ENCODE assay signal across 9 mouse cellular contexts in genomic region chr6:17142577-17143359, GRCm38 (mm10).
DNase-seq lines count a peak whose midpoint lies in the region; ATAC-seq and TF ChIP-seq lines count a peak whose summit lies in the region.
"Had no signal": no experiment of that assay in that cellular context is flagged by ENCODE, and none has a peak within 500 bp of the region (broad histone marks: within the 10 kb centered on the region; RNA-seq: fewer than 3 reads in every experiment).

No protein-coding gene starts in this region.

- DNase-seq in lung, postnatal 0 days (ENCODE audit: low spot score) = peak; percentile 57
- no peak for DNase-seq in lung, adult 2 months
- DNase-seq in adrenal gland, postnatal 36 days = peak; percentile 2 to 42
- DNase-seq in right cerebral cortex, postnatal 25 days = peak; percentile 42
- DNase-seq in liver, embryonic 11.5 days (ENCODE audit: low spot score) = no peak
- no peak for DNase-seq in spleen, postnatal 10 days (ENCODE audit: low spot score in 2 of 2)

- H3K9ac ChIP-seq in lung, postnatal 0 days (replicated peaks; ENCODE audit: low read depth) = no peak overlapping the region
- H3K9ac ChIP-seq in hindbrain, embryonic 15.5 days = no peak overlapping the region
- no peak overlapping the region for H3K9ac ChIP-seq in liver, embryonic 11.5 days (ENCODE audit: low read depth, low read length)
- no peak overlapping the region for H3K9ac ChIP-seq in kidney, embryonic 14.5 days (ENCODE audit: low read depth, low read length)
- H3K9ac ChIP-seq: heart, embryonic 15.5 days had no signal

- no peaks in the 10 kb centered on the region for H3K27me3 ChIP-seq in lung, postnatal 0 days (replicated peaks; ENCODE audit: insufficient read depth, low read length)
- no peaks in the 10 kb centered on the region for H3K27me3 ChIP-seq in hindbrain, embryonic 15.5 days
- H3K27me3 ChIP-seq in liver, embryonic 11.5 days (replicated peaks; ENCODE audit: control insufficient read depth, insufficient read depth, low read length) = no peaks in the 10 kb centered on the region
- H3K27me3 ChIP-seq in kidney, embryonic 14.5 days (ENCODE audit: control insufficient read depth, insufficient read depth, low read length) = no peaks in the 10 kb centered on the region
- H3K27me3 ChIP-seq: heart, embryonic 15.5 days had no signal

- TF ChIP-seq CTCF in lung, postnatal 0 days (IDR thresholded peaks at IDR 0.05) = no peak
- no peak for TF ChIP-seq CTCF in lung, adult 2 months (IDR thresholded peaks at IDR 0.05; ENCODE audit: insufficient read depth, low read length)

- TF ChIP-seq POLR2A in lung, adult 2 months (IDR thresholded peaks at IDR 0.05; ENCODE audit: borderline replicate concordance, extremely low read depth, low read depth, low read length) = no peak

- no peaks in the 10 kb centered on the region for H3K9me3 ChIP-seq in lung, postnatal 0 days (ENCODE audit: low read length)
- H3K9me3 ChIP-seq in hindbrain, embryonic 15.5 days = no peaks in the 10 kb centered on the region
- no peaks in the 10 kb centered on the region for H3K9me3 ChIP-seq in liver, embryonic 11.5 days (ENCODE audit: control insufficient read depth, low read length)
- no peaks in the 10 kb centered on the region for H3K9me3 ChIP-seq in kidney, embryonic 14.5 days (ENCODE audit: control insufficient read depth, low read length)
- H3K9me3 ChIP-seq: heart, embryonic 15.5 days had no signal

- TF ChIP-seq EP300 in lung, postnatal 0 days (IDR thresholded peaks at IDR 0.05) = peak; percentile 49

- H3K4me1 ChIP-seq in lung, postnatal 0 days (ENCODE audit: insufficient read depth, low read depth, low read length) = no peaks in the 10 kb centered on the region
- no peaks in the 10 kb centered on the region for H3K4me1 ChIP-seq in lung, adult 2 months (ENCODE audit: control insufficient read depth, insufficient read depth, low read length)
- H3K4me1 ChIP-seq in hindbrain, embryonic 15.5 days (replicated peaks) = peaks cover 4% of the 10 kb centered on the region; the same call in 1 of the 2 replicates
- no peaks in the 10 kb centered on the region for H3K4me1 ChIP-seq in liver, embryonic 11.5 days (replicated peaks; ENCODE audit: control insufficient read depth, insufficient read depth, low read length)
- H3K4me1 ChIP-seq in kidney, embryonic 14.5 days (ENCODE audit: control insufficient read depth, insufficient read depth, low read length) = no peaks in the 10 kb centered on the region
- H3K4me1 ChIP-seq: heart, embryonic 15.5 days had no signal

- ATAC-seq in lung, postnatal 0 days = peak; percentile 32; the same call in 1 of the 2 replicates
- peak; percentile 59 for ATAC-seq in hindbrain, embryonic 15.5 days (ENCODE audit: low FRiP score, low read depth)
- no peak for ATAC-seq in liver, embryonic 11.5 days (replicated peaks; ENCODE audit: low FRiP score)
- no peak for ATAC-seq in kidney, embryonic 14.5 days (ENCODE audit: low FRiP score, low TSS enrichment)

- 45% methylated on average over 4 of the region's 4 CpGs for WGBS in lung, postnatal 0 days
- WGBS in lung, adult 2 months = 47% methylated on average over 4 of the region's 4 CpGs
- WGBS in hindbrain, embryonic 15.5 days = 24% methylated on average over 4 of the region's 4 CpGs
- WGBS in liver, embryonic 11.5 days = 56% methylated on average over 4 of the region's 4 CpGs
- 71% methylated on average over 4 of the region's 4 CpGs for WGBS in kidney, embryonic 14.5 days

- no peak overlapping the region for H3K4me3 ChIP-seq in lung, postnatal 0 days (ENCODE audit: low read depth, low read length)
- no peak overlapping the region for H3K4me3 ChIP-seq in lung, adult 2 months (replicated peaks; ENCODE audit: extremely low read depth, low read depth, low read length)
- no peak overlapping the region for H3K4me3 ChIP-seq in hindbrain, embryonic 15.5 days
- no peak overlapping the region for H3K4me3 ChIP-seq in liver, embryonic 11.5 days (ENCODE audit: low read depth, low read length)
- no peak overlapping the region for H3K4me3 ChIP-seq in kidney, embryonic 14.5 days (ENCODE audit: low read length)
- H3K4me3 ChIP-seq: heart, embryonic 15.5 days had no signal

- no peaks in the 10 kb centered on the region for H3K36me3 ChIP-seq in lung, postnatal 0 days (ENCODE audit: insufficient read depth, low read length)
- H3K36me3 ChIP-seq in hindbrain, embryonic 15.5 days = no peaks in the 10 kb centered on the region
- H3K36me3 ChIP-seq in liver, embryonic 11.5 days (ENCODE audit: control insufficient read depth, insufficient read depth, low read length) = no peaks in the 10 kb centered on the region
- no peaks in the 10 kb centered on the region for H3K36me3 ChIP-seq in kidney, embryonic 14.5 days (ENCODE audit: control insufficient read depth, insufficient read depth, low read length)
- H3K36me3 ChIP-seq: heart, embryonic 15.5 days had no signal

- no peak overlapping the region for H3K4me2 ChIP-seq in lung, postnatal 0 days (replicated peaks; ENCODE audit: low read depth, low read length)
- H3K4me2 ChIP-seq in hindbrain, embryonic 15.5 days = no peak overlapping the region
- no peak overlapping the region for H3K4me2 ChIP-seq in liver, embryonic 11.5 days
- no peak overlapping the region for H3K4me2 ChIP-seq in kidney, embryonic 14.5 days (replicated peaks; ENCODE audit: low read depth, low read length)
- H3K4me2 ChIP-seq: heart, embryonic 15.5 days had no signal

- no peak overlapping the region for H3K27ac ChIP-seq in lung, postnatal 0 days (ENCODE audit: low read length)
- no peak overlapping the region for H3K27ac ChIP-seq in hindbrain, embryonic 15.5 days (replicated peaks)
- H3K27ac ChIP-seq in liver, embryonic 11.5 days (ENCODE audit: low read depth, low read length) = no peak overlapping the region
- no peak overlapping the region for H3K27ac ChIP-seq in kidney, embryonic 14.5 days (ENCODE audit: low read depth, low read length)
- H3K27ac ChIP-seq: heart, embryonic 15.5 days had no signal

Comparison
In these comparisons a context has a peak if more than half of its experiments do, and no peak if none do; other contexts are left out.
1. DNase-seq: peak in lung, postnatal 0 days (single experiment), adrenal gland, postnatal 36 days (2 of 2) and right cerebral cortex, postnatal 25 days (single experiment); none in lung, adult 2 months (single experiment), liver, embryonic 11.5 days (single experiment) and spleen, postnatal 10 days (0 of 2).
2. ATAC-seq: peak in lung, postnatal 0 days (single experiment) and hindbrain, embryonic 15.5 days (single experiment); none in liver, embryonic 11.5 days (single experiment) and kidney, embryonic 14.5 days (single experiment).